In the genomic region with DNA sequence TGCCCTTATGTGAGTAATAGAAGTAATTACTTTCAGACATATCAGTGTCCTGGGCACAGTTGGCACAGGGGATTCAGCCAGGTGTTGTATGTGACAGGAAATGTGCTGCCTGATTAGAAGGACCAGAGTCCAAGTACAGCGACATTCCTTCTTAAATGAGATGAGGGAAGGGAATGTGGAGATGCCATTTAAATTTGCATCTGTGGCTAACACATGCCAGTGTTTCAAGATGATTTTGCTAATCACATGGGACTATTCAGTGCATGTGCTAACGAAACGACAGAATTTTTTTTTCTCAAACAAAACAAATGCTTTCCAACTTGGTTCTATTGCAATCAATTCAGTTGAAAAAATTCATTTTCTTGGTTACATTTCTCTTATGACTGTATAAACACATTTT, we compare ENCODE assay signal across 20 mouse cellular contexts.
DNase-seq lines count a peak whose midpoint lies in the region; ATAC-seq and TF ChIP-seq lines count a peak whose summit lies in the region.
"Had no signal": no experiment of that assay in that cellular context is flagged by ENCODE, and none has a peak within 500 bp of the region (broad histone marks: within the 10 kb centered on the region; RNA-seq: fewer than 3 reads in every experiment).

No protein-coding gene starts in this region.

- no peaks in the 10 kb centered on the region for H3K27me3 ChIP-seq in forebrain, embryonic 14.5 days (replicated peaks; ENCODE audit: control insufficient read depth, insufficient read depth, low read length)
- no peaks in the 10 kb centered on the region for H3K27me3 ChIP-seq in forebrain, embryonic 11.5 days (ENCODE audit: control insufficient read depth, insufficient read depth, low read length)
- no peaks in the 10 kb centered on the region for H3K27me3 ChIP-seq in forebrain, postnatal 0 days (ENCODE audit: insufficient read depth, low read length)
- H3K27me3 ChIP-seq: embryonic facial prominence, embryonic 13.5 days; embryonic facial prominence, embryonic 15.5 days had no signal

- peak; percentile 68; the same call in 1 of the 2 replicates for ATAC-seq in forebrain, embryonic 14.5 days
- no peak for ATAC-seq in forebrain, embryonic 11.5 days (replicated peaks; ENCODE audit: low FRiP score)
- peak; percentile 83 for ATAC-seq in forebrain, postnatal 0 days
- ATAC-seq in inflammation-experienced regulatory T-cells, adult 6 months: no peak

- no peak overlapping the region for H3K9ac ChIP-seq in forebrain, embryonic 14.5 days (ENCODE audit: low read length)
- H3K9ac ChIP-seq in forebrain, embryonic 11.5 days (ENCODE audit: low read length): no peak overlapping the region
- no peak overlapping the region for H3K9ac ChIP-seq in forebrain, postnatal 0 days
- H3K9ac ChIP-seq: embryonic facial prominence, embryonic 13.5 days; embryonic facial prominence, embryonic 15.5 days had no signal

- H3K4me3 ChIP-seq in forebrain, embryonic 14.5 days (ENCODE audit: low read depth, low read length): no peak overlapping the region
- H3K4me3 ChIP-seq in forebrain, embryonic 11.5 days (ENCODE audit: low read depth, low read length): no peak overlapping the region
- no peak overlapping the region for H3K4me3 ChIP-seq in forebrain, postnatal 0 days (ENCODE audit: low read depth, low read length)
- H3K4me3 ChIP-seq: embryonic facial prominence, embryonic 13.5 days; embryonic facial prominence, embryonic 15.5 days; erythroblast, embryonic 14.5 days had no signal

- H3K9me3 ChIP-seq in forebrain, embryonic 14.5 days (replicated peaks; ENCODE audit: control insufficient read depth, low read length): no peaks in the 10 kb centered on the region
- no peaks in the 10 kb centered on the region for H3K9me3 ChIP-seq in forebrain, embryonic 11.5 days (ENCODE audit: control insufficient read depth, low read length)
- H3K9me3 ChIP-seq in forebrain, postnatal 0 days (ENCODE audit: low read length): no peaks in the 10 kb centered on the region
- H3K9me3 ChIP-seq: embryonic facial prominence, embryonic 13.5 days; embryonic facial prominence, embryonic 15.5 days had no signal

- no peak overlapping the region for H3K4me2 ChIP-seq in forebrain, embryonic 14.5 days (ENCODE audit: low read length)
- no peak overlapping the region for H3K4me2 ChIP-seq in forebrain, embryonic 11.5 days (ENCODE audit: low read depth, low read length, severe bottlenecking)
- no peak overlapping the region for H3K4me2 ChIP-seq in forebrain, postnatal 0 days (ENCODE audit: low read depth)
- H3K4me2 ChIP-seq: embryonic facial prominence, embryonic 13.5 days; embryonic facial prominence, embryonic 15.5 days had no signal

- no peak for TF ChIP-seq CTCF in brain, embryonic 14.5 days (IDR thresholded peaks at IDR 0.05; ENCODE audit: borderline replicate concordance, extremely low read depth, insufficient read depth, insufficient read length)
- TF ChIP-seq CTCF in forebrain, postnatal 0 days (IDR thresholded peaks at IDR 0.05; ENCODE audit: low read depth): no peak

- DNase-seq in forebrain, embryonic 14.5 days (ENCODE audit: low spot score): peak; percentile 46
- DNase-seq in forebrain, embryonic 11.5 days (ENCODE audit: low spot score): no peak
- DNase-seq in brain, adult 2 months (ENCODE audit: low read depth, low spot score): peak; percentile 9
- peak; percentile 69 for DNase-seq in brain, embryonic 14.5 days (ENCODE audit: low read depth)
- DNase-seq in forebrain, postnatal 0 days: peak; percentile 25
- no peak for DNase-seq in urinary bladder, adult 2 months (ENCODE audit: low spot score)
- DNase-seq: adrenal gland, adult 2 months; adrenal gland, postnatal 10 days; adrenal gland, postnatal 25 days; cerebellum, adult 11 months; cerebellum, adult 18-20 months; cerebellum, adult 8-10 months; cerebellum, adult 9-11 months; cerebellum, postnatal 14 days; cerebellum, postnatal 36 days; embryo, embryonic 11 days had no signal

- 44% methylated on average over 3 of the region's 3 CpGs for WGBS in forebrain, embryonic 14.5 days
- 80% methylated on average over 3 of the region's 3 CpGs for WGBS in forebrain, embryonic 11.5 days
- 28% methylated on average over 3 of the region's 3 CpGs for WGBS in forebrain, postnatal 0 days

- TF ChIP-seq POLR2A in brain, embryonic 14.5 days (IDR thresholded peaks at IDR 0.05; ENCODE audit: borderline replicate concordance, extremely low read depth, insufficient read depth, insufficient read length, poor library complexity, severe bottlenecking): no peak

- no peaks in the 10 kb centered on the region for H3K4me1 ChIP-seq in forebrain, embryonic 14.5 days (ENCODE audit: control insufficient read depth, insufficient read depth, low read length)
- H3K4me1 ChIP-seq in forebrain, embryonic 11.5 days (replicated peaks; ENCODE audit: control insufficient read depth, insufficient read depth, low read length): no peaks in the 10 kb centered on the region
- no peaks in the 10 kb centered on the region for H3K4me1 ChIP-seq in forebrain, postnatal 0 days (ENCODE audit: insufficient read depth)
- H3K4me1 ChIP-seq: embryonic facial prominence, embryonic 13.5 days; embryonic facial prominence, embryonic 15.5 days had no signal

- H3K36me3 ChIP-seq in forebrain, embryonic 14.5 days (ENCODE audit: control insufficient read depth, insufficient read depth, low read length): no peaks in the 10 kb centered on the region
- no peaks in the 10 kb centered on the region for H3K36me3 ChIP-seq in forebrain, embryonic 11.5 days (ENCODE audit: control insufficient read depth, insufficient read depth, low read length)
- no peaks in the 10 kb centered on the region for H3K36me3 ChIP-seq in forebrain, postnatal 0 days (ENCODE audit: insufficient read depth)
- H3K36me3 ChIP-seq: embryonic facial prominence, embryonic 13.5 days; embryonic facial prominence, embryonic 15.5 days had no signal

- H3K27ac ChIP-seq in forebrain, embryonic 14.5 days (ENCODE audit: low read depth, low read length): no peak overlapping the region
- H3K27ac ChIP-seq in forebrain, embryonic 11.5 days (ENCODE audit: low read depth, low read length): no peak overlapping the region
- no peak overlapping the region for H3K27ac ChIP-seq in forebrain, postnatal 0 days (ENCODE audit: low read depth, low read length)
- H3K27ac ChIP-seq: embryonic facial prominence, embryonic 13.5 days; embryonic facial prominence, embryonic 15.5 days had no signal

Comparison
In these comparisons a context has a peak if more than half of its experiments do, and no peak if none do; other contexts are left out.
1. ATAC-seq: peak in forebrain, embryonic 14.5 days (single experiment) and forebrain, postnatal 0 days (single experiment); none in forebrain, embryonic 11.5 days (single experiment) and inflammation-experienced regulatory T-cells, adult 6 months (single experiment).
2. DNase-seq: peak in forebrain, embryonic 14.5 days (single experiment), brain, adult 2 months (single experiment), brain, embryonic 14.5 days (single experiment) and forebrain, postnatal 0 days (single experiment); none in forebrain, embryonic 11.5 days (single experiment) and urinary bladder, adult 2 months (single experiment).